Mouse (Mus musculus) mouse embryonic stem cell (cell line): ENCODE measurements around the gene Fkbp5.
"Not testable (repeated sequence)": the region's sequence is repeated elsewhere in the genome, so short reads cannot be mapped to it uniquely, and the experiment has no call there.

Experiments
- in situ Hi-C, 2 experiments: fragments of 300-500 bp; cut with MboI; formaldehyde crosslinking; loops; 1 replicate in 1 of 2; 3 replicates in 1 of 2; pipeline ENCODE4 v1.14.3; 2019 to 2020; ENCODE audit warnings: low sequenced_read_pairs in 2 of 2, low pct_unique_long_range_greater_than_20kb in 1 of 2, mixed read lengths in 1 of 2; ENCODE audit not compliant: unreplicated experiment in 1 of 2

The Fkbp5 gene

DNA sequence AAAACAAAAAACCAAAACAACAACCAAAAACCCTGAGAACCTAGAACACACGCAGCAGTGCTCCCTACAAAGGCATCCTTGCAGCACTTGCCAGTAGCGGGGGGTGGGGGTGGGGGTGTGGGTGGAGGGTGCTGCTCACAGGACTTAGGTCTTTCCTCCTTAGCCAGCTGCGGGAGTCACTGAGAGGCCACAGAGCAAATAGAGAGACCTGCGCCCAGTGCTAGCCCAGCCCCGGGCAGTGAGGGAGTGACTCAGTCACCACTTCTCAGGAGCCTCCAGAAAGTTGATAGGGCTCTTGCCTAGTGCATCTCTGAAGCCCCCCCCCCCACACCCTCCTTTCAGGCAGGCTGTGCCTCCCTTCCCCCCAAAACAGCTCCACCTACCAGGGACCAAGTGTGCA lies 148.3 kb downstream of the Fkbp5 start:
- in situ Hi-C loops: no loop called here

DNA sequence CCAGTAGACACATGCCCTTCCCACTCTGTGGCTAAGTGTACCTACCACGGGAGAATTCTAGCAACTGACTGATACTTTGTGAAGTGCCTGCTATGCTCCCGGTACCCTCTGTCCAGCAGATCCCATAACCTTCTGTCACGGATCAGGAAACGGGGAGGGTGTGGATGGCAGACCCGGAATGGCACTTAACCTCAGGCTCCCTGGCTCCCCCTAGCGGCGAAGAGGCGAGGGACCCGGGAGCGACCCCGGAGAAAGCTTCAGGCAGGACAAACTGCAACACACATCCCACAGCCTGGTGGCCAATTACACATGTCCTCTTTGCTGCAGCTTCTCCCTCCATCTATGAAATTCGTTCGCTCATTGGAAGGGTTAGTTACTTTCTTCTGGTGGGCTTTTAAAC lies 148.9 kb downstream of the Fkbp5 start:
- in situ Hi-C loops: no loop called here

DNA sequence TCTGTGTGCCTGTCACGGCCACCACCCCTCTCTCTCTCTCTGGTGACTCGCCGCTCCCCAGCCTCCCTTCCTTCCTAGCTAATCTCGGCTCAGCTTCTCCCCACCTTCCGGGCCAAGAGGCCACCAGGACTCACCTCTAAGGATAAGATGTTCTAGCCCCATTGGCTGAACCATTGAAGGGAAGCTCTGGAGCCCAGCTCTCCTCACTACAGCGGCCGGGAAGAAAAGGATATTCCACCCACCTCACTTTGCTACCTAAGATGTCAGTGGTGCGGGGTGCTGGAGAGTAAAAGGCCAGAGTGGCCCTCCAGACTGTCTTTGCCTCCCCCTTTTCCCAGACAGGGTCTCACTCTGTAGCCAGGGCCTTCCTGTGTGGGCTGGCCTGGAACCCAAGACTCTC lies 152.2 kb downstream of the Fkbp5 start, which contains the start of gene Tulp1:
TSS of gene Tulp1 (minus strand) at position 101 of the 400 bp plus-strand sequence.
- in situ Hi-C loops: no loop called here

DNA sequence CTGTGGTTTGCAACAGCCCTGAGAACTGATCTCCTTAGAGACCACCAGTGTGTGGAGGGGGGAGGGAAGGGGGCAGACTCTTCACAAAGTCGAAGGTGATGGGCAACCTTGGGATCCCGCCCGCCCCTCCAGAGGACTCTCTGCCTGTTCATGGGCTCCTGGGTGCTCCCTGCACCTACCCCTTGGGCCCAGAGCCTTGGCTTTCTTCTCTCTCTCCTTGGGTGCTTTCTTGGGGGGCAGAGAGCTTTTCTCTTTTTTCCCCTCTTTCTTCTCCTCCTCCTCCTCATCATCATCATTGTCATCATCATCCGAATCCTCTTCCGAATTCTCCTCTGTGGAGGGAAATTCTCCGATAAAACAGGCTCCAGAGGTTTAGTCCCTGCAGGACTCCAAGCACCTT lies 153.8 kb downstream of the Fkbp5 start:
- in situ Hi-C loops: no loop called here

DNA sequence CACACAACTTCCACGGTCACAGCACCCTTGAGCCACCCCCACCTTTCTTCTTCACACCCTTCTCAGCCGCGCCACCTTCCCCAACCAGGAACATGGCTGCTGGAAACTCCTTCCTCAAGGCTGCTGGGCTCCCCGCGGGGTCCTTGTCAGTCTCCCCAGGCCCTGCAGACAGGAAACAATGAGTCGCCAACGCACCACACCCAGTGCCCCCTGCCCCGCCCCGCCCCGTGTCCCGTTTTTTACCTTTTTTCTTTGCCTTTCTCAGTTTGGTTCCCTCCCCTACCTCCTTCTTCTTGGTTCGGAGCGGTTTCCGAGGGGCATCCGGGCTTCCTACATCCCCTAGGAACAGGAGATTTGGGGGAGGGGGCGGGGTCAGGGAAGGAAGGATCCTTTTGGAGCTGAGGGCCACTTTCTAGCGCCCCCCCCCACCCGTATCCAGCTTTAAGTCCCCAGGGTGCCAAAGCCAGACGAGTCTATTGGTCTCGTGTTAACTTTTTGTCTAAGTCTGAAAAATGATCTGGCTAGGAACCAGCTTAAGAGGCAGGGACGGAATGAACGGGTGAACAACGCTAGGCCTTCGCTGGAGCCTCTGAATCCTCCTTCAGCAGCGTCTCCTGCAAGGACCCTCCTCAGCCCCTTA lies 154.6 kb downstream of the Fkbp5 start:
- in situ Hi-C loops: no loop called here

DNA sequence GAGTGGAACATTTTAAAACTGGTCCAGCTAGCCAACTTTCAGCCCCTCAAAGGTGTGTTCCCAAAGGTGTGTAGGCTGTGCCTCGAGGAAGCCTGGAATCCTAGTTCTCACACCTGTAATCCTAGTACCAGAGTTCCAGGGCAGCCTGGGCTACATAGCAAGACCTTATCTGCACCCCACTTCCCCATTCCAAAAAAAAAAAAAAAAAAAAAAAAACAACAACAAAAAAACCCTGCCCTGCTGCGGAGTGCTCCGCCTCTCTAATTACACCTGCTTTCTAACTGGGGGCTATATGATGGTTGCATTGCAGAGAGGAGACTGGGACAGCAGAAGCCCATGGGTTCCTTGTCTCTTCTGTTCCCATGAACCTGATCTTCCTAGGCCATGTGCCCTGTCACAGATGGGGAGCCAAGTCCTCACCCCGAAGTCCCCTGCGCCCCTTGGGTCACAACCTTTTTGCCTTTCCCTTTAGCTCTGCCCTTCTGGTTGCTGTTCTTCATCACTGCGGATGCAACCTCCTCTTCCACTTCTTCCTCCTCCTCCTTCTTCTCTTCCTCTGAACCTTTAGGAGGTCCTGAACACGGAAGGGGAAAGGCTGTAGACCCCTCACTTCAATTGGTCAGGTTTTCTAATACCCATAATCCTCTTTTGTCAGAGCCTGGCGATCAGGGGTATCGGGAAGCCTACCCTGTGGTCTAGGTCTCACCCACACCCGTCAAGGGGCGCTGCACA lies 155.2 kb downstream of the Fkbp5 start:
- in situ Hi-C loops: no loop called here

DNA sequence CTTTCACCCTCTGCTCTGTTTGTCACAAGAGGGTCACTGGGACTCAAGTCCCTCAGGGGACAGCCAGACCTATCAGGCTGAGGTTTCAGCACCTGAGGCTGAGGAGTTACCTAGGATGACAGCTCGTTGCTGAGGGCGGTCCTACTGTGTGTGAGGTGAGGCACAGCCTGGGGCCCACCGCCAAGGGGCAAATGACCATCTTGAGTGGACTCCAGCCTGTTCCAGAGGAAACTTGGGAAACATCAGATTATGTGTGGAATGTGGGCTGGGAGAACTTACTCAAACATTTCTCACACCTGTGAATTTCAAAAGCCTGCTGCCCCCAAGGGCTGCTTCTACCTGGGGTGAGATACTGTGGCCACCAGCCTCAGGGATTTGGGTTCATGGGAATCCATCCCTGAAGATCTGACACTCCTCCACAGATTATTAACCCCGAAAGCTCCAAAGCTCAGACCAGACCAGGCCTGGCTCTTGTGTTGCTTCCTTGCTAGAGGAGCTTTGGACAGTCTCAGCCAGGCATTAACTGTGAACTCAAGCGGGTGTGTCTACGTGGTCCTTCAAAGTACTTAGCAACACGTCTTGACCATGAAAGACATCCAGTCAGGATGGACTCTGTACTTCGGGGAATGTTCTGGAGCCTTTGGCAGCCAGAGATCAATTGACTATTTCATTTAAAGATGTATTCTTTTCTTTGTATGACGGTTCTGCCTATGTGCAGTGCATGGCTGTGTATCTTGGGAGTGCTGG lies 156.6 kb downstream of the Fkbp5 start:
- in situ Hi-C loops: no loop called here

DNA sequence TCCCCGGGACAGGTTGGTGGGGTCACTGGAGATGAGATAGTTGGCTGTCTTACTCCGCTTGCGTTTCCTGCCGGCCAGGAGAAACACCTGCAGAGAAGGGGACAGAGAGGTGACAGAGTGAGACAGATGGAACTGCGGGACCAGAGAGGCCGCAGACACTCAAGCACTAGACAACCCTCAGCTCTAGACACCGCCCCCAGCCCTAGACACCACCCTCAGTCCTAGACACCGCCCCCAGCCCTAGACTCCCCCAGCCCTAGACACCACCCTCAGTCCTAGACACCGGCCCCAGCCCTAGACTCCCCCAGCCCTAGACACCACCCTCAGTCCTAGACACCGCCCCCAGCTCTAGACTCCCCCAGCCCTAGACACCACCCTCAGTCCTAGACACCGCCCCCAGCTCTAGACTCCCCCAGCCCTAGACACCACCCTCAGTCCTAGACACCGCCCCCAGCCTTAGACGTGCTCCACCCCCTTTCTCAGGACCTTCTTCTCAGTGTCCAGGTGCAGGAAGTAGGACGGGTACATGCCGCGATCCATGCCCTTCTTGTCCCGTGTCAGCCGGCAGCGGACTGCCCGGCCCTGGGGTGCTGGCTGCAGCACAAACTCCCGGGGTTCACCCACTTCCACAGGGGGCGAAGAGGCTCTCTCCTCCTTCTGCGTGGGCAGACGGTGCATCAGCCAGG lies 158.6 kb downstream of the Fkbp5 start:
- in situ Hi-C loops: not testable (repeated sequence)

DNA sequence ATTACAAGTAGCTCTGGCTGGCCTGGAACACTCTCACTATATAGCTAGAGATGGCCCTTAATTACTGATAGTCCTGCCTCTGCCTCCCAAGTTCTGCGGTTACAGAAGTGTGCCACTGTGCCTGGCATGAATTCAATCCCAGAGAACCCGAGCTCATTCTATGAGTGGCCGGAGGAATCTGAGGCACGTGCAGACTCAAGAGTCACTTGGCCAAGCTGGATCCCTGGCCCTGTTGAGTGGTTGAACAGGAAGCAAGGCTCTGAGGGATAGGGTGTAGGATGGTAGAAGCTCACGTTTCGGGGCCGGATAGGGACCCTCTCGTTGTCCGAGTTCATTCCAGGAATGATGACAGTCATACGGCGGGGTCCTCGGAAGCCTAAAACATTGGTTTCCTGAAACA lies 161.5 kb downstream of the Fkbp5 start:
- in situ Hi-C loops: no loop called here

DNA sequence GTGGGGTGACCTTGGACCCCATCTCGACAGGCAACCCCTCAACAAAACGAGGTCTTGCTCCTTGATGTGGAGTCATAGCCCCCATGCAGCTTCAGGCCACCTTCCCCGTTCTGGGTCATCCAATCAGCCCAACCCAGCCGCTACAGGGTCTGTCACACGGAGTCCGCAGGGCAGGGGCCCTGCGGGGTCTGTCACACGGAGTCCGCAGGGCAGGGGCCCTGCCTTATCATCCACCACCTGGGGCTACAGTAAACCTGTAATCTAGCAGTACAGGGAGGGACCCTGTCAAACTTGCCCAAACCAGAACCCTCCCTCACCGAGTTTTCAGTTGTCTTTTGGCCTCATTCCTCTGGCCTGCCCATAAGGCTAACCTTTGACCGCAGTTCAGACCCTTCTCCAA lies 165.3 kb downstream of the Fkbp5 start:
- in situ Hi-C loops: no loop called here

DNA sequence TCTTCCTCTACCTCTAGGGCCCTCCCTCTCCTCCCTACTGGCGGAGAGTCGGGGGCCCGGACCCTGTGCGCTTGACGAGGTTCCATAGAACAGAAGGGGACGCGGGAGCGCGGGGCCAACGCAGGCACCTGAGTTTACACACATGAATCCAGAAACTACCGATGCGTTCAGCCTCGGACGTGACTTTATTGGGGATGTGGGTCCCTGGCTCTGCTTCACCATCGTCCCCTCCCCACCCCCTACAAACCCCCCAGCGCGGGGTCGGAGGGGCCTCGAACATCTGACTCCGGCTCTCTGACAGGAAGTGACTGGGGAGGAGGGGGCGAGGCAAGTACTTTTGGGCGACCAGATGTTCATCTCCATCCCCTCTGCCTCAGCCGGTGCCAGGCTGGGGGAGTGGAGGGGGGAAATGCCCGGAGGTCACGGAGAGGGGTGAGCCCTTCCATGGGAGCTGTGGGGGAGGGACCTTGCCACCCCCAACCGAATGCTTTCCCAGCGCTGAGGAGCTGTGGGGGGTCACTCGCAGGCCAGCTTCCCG lies 165.9 kb downstream of the Fkbp5 start:
- in situ Hi-C loops: no loop called here

DNA sequence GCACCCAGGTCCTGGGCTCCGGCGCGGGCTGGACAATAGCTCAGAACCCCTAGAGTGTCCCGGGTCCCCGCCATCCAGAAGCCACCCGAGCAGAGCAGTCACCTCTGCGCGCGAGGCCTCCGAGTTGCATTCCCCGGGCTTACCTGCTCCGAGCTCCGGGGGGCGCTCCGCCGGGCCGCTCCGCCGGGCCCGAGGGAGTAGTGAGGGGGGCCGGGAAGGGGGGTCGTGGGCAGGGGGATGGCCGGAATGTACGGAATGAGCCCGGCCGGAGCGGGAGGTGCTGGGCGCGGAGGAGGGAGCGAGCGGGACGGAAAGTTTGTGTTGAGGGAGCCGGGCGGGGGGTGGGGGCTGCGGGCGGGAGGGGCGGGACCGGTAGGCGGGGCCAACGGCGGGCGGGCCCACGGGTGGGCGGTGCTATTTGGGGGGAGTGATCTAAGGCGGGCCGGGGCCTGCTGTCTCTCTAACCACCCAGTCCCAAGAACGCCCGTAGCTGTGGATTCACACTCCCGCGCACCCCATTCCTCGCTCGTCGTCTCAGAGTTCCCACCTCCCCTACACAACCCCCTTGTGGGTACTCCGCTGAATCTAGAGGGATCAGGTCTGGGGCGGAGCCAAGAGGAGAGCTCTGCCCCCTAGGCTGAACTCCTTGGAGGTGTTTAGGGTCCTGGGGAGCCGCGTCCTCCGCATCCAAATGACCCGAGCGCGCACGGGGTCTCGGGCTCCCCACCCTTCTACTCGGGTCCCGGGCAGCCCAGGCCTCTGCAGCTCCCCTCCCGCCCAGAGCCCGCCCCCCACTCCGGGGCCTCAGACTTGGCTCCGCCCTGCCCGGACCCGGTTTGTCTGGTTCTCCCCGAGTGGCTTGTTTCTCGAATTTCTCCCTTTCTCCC lies 166.6 kb downstream of the Fkbp5 start, which contains the start of gene Tead3:
TSS of gene Tead3 (minus strand) at position 352 of the 887 bp plus-strand sequence.
- in situ Hi-C loops: no loop called here

DNA sequence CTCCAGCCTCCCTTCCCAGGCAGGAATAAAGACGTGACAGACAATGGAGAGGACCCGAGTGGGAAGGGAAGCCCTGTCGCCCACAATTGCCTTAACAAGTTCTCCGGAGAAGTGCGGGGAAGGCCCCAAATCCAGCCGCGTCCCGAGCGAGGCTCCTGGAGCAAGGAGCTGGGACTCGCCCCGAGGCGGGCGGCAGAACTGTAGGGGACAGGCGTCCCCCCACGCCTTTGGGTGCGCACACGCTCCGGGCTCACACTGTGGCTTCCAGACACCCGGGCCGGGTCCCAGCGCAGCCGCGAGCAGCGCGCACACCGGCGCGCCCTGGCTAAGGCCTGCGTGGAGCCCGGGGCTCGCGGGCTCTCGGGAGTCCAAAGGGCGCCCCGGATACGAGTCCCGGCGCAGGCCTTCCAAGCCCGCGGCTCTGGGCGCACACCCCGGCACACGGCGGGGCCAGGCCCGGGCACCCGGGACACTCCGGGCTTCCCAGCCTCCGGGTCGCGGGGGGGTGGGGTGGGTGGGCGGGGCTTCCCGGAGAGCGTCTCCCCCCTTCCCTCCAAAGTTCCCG lies 167.3 kb downstream of the Fkbp5 start:
- in situ Hi-C loops: no loop called here

DNA sequence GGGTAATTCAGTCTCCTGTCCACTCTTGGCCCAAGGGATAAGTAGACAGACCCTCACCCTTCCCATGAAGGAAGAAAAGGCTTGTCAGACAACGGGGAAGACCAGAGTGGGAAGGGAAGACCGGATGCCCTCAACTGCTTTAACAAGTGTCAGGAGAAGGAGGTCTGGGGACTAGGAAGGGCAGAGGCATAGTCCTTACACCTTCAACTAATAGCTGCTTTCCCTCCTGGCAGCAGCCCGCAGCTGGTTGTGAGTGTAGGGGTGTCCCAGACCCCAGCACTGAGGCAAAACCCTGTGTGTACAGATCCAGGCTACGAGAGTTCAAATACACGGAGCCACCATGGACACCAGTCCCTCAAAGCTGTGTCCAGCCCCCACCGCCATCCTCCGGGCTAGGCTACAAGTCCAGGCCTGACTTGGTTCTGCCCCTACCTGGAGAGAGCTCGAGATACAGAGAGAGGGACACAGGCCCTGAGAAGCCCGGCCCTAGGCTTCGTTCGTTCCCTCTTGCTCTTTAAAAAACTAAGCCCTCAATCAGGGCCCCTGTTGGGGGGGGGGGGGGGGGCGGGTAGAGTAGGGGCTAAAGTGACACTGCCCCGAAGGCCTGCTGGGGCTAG lies 168.0 kb downstream of the Fkbp5 start:
- in situ Hi-C loops: no loop called here
